Mouse (Mus musculus): ENCODE data around the gene Tmprss9.
"Not testable (repeated sequence)": the region's sequence is repeated elsewhere in the genome, so short reads cannot be mapped to it uniquely, and the experiment has no call there.

Gene Tmprss9

GRCm38 (mm10) chr10:80871581-80871980 is at the start of gene Tmprss9:
TSS of gene Tmprss9 (plus strand) at chr10:80871848.
- no peak for DNase-seq (ENCODE audit: low read depth)

- DNase-seq (ENCODE audit: low read depth) = peak; percentile 66
These were observed 49.7 kb upstream of the Tmprss9 start for GRCm38 (mm10) chr10:80821991-80822390.

GRCm38 (mm10) chr10:80822528-80822927 is 49.1 kb upstream of the Tmprss9 start:
- no peak for DNase-seq (ENCODE audit: low read depth)

DNA sequence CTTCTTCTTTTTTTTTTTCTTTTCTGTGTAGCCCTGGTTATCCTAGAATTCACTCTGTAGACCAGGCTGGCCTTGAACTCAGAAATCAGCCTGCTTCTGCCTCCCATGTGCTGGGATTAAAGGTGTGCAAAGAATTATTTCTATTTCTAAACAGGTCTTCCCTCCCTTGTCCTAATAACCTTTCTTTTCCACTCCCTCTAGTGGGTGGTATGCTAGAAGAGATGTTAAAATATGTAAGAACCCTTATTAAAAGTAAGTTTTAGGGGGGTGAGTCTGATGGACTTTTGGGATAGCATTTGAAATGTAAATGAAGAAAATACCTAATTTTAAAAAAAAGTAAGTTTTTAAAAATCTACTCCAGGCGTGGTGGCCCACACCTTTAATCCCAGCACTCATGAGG is 48.3 kb upstream of the Tmprss9 start:
- no peak for DNase-seq (ENCODE audit: low read depth)

GRCm38 (mm10) chr10:80823847-80824643 is 47.6 kb upstream of the Tmprss9 start:
- peak; percentile 59 for DNase-seq (ENCODE audit: low read depth)

DNA sequence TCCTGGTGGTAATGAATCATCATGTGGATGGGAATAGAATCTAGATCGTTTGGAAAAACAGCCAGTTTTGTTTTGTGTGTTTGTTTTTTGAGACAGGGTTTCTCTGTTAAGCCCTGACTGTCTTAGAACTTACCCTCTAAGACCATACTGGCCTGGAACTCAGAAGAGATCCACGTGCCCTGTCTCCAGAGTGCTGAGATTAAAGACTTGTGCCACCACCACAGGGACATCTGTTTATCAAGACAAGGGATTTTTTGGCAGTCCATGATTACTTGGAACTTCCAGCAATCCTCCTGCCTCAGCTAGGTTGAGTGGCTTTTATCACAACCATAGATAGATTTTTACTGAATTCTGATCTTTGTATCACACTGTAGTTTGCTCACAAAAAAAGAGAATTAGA is 46.8 kb upstream of the Tmprss9 start:
- no peak for DNase-seq (ENCODE audit: low read depth)

DNA sequence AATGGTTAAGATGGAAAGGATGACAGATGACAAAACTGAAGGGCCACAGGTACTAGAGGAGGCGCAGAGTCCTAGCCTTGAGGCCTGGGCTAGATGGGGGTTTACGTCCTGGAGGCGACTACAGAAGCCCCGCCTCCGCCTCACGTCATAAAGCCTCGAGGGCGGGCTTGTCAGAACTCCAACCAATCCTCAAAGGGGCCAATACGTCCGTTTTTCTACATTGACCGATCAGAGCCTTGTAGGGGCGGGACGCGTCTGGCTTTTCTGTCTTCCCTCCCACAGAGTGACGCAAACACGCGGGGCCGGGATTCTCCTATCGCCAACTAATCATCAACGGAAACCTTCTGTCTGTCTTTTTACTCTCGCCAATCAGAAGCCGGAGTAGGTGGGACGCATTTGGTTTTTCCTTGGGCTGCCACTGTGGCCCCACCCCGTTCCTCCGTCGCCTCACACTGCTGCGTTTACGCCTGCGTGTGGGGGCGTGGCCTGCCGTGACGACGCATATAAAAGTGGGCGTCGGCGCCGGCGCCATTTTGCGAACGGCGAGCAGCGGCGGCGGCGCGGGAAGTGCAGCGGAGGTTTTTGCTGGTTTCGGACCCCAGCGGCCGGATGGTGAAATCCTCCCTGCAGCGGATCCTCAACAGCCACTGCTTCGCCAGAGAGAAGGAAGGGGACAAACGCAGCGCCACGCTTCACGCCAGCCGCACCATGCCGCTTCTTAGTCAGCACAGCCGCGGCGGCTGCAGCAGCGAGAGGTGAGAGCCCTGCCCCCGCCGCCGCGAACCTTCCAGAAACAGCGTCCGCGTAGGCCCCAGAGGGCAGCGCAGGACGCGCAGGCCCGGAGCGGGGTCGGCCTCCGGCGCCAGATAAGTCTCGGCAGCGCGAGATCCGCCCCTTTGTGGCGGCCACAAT is 45.2 kb upstream of the Tmprss9 start, which contains the start of gene Oaz1:
TSS of gene Oaz1 (plus strand) at position 506 of the 912 bp plus-strand sequence.
- peak; percentile 99 for DNase-seq (ENCODE audit: low read depth)

- DNase-seq (ENCODE audit: low read depth) = no peak
These were observed 44.4 kb upstream of the Tmprss9 start for GRCm38 (mm10) chr10:80827063-80827869.

GRCm38 (mm10) chr10:80827870-80828420 is 43.7 kb upstream of the Tmprss9 start:
- no peak for DNase-seq (ENCODE audit: low read depth)

DNA sequence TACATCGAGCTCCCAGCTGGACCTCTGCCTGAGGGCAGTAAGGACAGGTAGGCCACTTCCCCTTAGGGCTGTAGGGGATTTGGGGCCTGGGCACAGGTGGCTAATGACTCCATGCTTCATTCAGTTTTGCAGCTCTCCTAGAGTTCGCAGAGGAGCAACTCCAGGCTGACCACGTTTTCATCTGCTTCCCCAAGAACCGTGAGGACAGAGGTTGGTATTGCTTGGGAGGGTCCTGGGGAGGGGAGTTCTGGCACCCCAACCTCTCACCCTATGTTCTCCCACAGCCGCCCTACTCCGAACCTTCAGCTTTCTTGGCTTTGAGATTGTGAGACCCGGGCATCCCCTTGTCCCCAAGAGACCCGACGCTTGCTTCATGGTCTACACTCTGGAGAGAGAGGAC is 43.1 kb upstream of the Tmprss9 start:
- DNase-seq (ENCODE audit: low read depth) = not testable (repeated sequence)

GRCm38 (mm10) chr10:80829359-80830278 is 42.0 kb upstream of the Tmprss9 start:
- no peak for DNase-seq (ENCODE audit: low read depth)

- DNase-seq (ENCODE audit: low read depth) = peak; percentile 40
These were observed 40.5 kb upstream of the Tmprss9 start for GRCm38 (mm10) chr10:80831136-80831535.

DNA sequence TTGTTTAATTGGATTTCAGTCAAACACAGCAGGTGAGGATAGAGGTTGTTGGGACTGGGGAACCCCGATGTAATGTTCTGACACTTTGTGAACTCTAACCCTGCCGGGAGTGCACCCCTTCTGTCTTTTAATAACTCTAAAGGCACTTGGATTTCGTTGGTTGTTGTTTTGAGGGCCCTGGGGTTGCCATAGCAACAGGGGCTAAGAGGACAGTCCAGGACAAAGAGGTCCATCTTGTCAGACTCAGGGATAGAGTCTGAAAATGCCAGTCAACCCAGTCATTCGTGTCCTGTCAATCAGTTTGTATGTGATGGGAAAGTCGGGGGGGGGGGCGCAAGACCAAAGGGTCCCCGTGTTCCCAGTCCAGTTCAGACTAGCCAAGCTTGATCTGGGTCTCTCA is 38.8 kb upstream of the Tmprss9 start:
- DNase-seq (ENCODE audit: low read depth) = no peak

DNA sequence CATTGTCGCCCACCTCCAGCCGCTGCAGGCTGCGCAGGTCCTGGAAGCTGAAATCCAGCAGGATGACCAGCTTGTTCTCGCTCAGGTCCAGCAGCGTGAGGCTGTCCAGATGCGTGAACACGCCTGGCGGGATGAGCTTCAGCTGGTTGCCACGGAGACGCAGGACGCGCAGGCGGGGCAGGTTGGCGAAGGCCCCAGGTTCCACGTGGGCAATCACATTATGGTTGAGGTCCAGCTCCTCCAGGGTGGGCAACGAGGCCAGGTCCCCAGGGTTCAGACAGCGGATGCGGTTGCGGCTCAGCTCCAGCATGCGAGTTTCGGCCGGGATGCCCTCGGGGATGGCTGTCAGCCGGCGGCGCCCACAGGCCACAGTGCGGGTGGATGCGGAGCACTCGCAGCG is 36.0 kb upstream of the Tmprss9 start:
- no peak for DNase-seq (ENCODE audit: low read depth)

DNA sequence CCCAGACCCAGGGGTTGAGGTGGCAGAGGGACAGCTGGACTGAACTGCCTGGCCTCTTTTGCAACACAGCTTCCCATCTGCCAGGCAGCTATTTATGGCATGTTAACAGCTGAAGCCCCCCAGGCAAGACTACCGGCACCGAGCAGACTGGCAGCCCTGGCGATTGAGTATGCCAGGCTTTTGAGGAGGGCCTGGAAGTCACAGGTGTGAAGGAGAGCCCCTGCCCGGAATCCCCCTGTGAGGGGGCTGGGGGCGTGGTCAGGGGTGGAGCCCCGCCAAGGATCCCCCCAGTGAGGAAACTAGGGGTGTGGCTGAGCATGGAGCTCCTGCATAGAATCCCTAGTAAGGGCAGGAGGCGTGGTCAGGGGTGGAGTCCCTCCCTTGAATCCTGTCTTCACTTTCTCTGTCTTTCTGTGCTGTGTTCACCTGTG is 34.7 kb upstream of the Tmprss9 start:
- no peak for DNase-seq (ENCODE audit: low read depth)

- no peak for DNase-seq (ENCODE audit: low read depth)
These were observed 33.8 kb upstream of the Tmprss9 start for GRCm38 (mm10) chr10:80837827-80838226.

DNA sequence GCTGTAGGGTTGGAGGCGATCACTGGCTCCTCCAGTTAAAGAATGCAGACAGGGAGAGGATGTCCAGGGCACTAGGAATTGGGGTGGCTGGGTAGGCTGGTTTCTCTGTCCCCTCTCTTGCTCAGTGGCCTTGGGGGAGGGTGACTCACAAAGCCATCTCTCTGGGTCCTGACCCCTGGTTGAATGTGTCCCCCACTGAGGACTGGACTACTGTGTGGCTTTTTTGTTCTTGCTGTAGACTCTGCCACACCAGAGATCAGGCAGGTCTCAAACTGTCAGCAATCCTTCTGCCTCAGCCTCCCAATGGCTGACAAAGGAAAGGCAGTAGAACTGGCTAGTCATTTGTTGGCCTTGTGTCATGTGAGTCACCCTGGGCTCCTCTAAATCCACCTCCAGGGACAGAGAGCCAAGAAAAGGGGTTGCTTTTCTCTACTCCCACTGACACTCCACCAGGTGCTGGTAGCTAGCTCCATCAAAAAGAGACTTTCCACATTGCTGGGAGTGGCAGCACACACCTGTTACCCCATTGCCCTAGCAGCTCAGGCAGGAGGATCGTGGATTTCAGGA is 33.2 kb upstream of the Tmprss9 start:
- DNase-seq (ENCODE audit: low read depth) = no peak

- no peak for DNase-seq (ENCODE audit: low read depth)
These were observed 31.8 kb upstream of the Tmprss9 start for GRCm38 (mm10) chr10:80839848-80840247.

- no peak for DNase-seq (ENCODE audit: low read depth)
These were observed 30.0 kb upstream of the Tmprss9 start for GRCm38 (mm10) chr10:80841685-80842084.

DNA sequence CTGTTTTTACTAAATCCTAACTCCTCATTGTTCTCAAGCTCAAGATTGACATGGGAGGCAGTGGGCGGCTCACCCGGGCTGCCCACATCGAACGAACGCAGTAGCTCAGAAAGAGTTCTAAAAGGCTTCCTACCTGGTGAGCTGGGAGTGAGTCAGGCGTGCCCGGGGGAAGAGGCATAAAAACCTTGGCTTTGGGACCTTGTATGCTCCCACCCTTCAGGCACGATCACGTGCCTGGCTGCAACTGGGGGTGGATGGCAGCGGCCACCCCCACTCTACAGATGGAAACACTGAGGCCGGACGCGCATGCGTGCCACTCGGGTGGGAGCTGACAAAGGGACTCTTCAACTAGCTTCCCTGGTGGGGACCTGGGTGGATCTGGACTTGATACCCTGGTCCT is 29.3 kb upstream of the Tmprss9 start:
- DNase-seq (ENCODE audit: low read depth) = no peak
